Mouse (Mus musculus) 3T3-L1 (cell line): ENCODE results near the gene Sar1b.
A peak's percentile ranks its signal among the peaks of the same experiment; 100 is the strongest.

Experiments
- DNase-seq: peaks from one replicate; pipeline ENCODE4 v3.0.0-alpha.2; 2015; ENCODE audit warnings: low read depth, low spot score

Sar1b gene

DNA sequence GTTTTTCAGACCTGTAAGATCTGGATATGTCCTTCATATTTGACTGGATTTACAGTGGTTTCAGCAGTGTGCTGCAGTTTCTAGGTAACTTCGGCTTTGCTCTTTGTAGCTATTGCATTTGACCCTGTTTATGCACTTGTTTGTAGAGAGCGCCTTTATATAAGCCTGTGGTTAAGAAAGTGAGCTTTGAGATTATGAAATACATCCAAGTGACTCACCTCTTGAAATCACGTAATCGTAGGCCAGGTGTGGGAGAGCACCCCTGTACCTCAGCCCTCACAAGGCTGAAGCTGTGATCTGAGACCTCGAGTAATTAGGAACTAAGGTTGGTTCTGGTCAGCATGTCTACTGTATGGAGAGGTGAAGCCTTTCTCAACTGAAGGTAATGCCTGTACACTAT is 14.0 kb downstream of the Sar1b start:
- no peak for DNase-seq

DNA sequence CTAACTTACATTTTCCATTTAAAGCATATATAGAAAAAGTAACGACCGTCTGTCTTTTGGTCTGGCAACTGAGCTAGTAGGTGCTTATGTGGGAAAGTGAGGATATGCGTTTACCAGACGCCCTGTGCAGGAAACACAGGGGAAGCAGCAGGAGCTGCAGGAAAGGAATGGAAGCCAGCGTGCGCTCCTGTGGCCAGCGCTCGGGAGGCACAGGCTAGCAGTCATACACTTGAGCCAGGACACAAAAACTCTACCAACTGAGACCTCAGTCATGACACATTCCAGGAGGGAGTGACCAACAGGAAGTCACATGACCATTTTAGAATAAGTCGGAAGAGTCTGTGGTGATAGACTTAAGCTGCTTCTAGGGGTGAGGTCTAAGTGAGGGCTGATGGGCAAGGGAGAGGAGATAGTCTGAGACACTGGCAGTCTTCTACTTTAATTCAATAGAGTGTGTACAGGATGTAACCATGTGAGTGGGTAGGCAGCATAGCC is 17.3 kb downstream of the Sar1b start:
- no peak for DNase-seq

DNA sequence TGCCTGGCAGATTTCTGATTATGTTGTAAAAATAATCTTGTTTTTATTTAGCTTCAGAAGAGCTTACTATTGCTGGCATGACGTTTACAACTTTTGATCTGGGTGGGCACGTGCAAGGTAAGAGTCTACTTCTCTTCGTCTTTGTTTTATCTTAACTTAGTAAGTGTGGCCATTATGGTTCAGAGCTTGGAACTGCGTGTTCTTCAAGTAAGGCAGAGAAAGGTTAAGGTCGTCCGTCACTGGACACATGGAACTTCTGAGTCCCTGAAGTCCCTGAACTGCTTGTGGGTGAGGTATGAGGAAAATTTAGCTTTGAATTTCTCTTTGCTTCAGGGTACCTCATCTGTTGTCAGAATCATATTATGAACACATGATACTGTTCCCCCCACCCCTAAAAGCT is 19.2 kb downstream of the Sar1b start:
- no peak for DNase-seq

DNA sequence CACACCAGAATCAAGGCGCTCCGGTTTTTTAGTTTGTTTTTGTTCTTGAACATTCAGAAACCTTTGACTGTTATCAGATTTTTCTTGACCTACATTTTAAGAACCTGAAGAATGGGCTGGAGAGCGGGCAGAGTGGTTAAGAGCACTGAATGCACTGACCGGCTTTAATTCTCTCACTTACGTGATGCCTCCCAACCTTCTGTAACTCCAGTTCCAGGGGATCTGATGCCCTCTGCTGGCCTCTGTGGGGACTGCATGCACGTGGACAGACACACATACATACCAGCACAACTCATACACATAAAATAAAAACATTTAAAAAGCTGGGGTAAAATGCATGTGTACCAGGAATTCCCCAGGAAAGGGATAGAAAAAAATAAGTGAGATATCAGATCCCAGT is 22.4 kb downstream of the Sar1b start:
- DNase-seq, result peak; percentile 74

- peak; percentile 55 for DNase-seq
Observed at GRCm38 (mm10) chr11:51789735-51790134, 26.2 kb downstream of the Sar1b start.

DNA sequence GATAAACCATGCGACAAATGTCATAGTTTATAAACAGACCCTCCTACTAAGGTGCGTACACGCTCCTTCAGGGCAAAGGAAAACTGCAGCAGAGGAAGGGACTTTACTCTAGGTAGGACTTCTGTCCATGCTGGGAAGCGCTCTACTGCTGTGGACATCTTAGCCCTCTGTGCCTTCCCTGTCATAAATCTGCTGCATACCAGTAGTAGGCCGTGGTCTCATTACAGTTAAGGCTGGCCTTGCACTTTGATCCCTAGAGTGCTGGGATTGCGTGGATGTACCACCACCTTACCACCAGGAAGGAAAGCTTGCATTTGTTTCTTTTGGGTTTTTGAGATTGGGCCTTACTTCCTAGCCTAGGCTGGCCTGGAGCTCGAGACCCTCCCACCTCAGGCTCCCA is 27.2 kb downstream of the Sar1b start:
- DNase-seq, result no peak

DNA sequence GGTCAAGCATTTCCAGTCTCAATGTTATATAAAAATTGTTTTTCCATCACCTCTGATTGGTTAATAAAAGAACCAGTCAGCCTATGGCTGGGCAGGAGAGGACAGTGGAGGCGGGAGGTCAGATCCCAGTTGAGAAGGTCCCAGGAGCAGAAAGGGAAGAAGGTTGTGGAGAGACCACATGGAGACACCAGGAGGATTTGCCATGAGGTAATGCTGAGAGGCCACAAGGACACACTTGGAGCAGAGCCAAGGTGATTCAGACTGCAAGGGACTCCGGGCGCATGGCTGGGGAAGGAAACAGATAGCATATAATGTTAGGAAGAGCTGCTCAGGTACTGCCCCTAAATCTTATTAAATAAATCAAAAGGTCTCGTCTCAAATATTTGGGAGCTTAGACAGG is 32.8 kb downstream of the Sar1b start:
- DNase-seq, result no peak

DNA sequence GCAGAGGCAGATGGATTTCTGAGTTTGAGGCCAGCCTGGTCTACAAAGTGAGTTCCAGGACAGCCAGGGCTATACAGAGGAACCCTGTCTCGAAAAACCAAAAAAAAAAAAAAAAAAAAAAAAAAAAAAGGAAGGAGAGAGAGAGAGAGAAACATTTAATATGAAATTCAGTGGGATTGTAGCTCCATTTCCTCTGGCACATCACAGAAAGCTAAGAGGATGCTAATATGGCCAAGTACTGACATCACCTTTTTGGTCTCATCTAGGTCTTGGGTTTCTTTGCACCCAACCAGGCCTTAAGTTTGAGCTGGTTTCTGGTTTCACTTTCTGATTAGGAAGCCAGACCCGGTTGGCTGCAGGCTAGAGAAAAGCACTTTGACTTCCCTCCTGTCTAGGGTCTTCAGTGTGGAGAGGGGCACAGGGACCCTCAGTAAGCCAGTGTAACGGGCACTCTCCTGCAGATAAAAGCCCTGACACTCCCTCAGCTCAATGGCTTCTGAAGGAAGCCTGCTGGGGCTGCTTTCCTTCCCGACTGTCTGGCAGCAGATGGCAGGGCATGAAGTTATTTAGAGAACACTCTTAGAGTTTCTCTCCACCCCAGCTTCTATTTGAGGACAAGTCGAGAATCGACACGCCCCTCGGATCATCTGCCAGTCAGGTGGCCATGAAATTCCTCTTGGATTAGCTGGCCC is 37.3 kb downstream of the Sar1b start:
- DNase-seq, result peak; percentile 46

DNA sequence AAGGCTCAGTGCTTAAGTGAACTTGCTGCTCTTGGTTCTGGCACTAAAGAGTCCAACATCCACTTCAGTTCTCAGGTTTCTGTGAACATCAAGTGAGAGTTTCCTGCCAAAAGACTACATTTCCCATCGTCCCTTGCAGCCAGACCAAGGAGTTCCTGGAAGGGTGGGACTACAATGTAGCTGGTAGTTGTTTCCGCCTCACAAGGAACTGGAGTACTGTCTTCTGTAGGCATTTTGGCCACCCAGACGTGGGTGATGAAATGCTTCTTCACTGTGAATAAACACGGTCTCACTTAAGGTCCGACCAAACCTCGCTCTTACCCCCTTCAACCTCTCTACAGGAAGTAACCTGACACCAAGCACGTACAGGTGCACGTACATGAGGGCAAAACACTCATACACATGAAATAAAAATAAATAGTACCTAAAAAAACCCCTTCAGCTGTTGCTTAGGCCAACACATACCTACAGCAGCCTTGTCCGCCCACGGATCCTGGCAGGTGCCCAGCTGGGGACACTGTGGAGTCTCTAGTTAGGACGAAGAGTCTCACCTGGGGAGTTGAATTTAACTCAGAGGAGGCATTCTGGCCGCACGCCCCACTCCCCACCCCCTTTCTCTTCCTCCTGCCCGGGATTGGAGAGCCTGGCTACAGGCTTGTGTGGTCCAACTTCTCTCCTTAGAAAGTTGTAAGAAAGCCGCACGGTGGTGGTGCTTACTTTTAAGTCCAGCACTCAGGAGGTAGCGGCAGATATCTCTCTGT is 41.9 kb downstream of the Sar1b start:
- peak; percentile 74 for DNase-seq

DNA sequence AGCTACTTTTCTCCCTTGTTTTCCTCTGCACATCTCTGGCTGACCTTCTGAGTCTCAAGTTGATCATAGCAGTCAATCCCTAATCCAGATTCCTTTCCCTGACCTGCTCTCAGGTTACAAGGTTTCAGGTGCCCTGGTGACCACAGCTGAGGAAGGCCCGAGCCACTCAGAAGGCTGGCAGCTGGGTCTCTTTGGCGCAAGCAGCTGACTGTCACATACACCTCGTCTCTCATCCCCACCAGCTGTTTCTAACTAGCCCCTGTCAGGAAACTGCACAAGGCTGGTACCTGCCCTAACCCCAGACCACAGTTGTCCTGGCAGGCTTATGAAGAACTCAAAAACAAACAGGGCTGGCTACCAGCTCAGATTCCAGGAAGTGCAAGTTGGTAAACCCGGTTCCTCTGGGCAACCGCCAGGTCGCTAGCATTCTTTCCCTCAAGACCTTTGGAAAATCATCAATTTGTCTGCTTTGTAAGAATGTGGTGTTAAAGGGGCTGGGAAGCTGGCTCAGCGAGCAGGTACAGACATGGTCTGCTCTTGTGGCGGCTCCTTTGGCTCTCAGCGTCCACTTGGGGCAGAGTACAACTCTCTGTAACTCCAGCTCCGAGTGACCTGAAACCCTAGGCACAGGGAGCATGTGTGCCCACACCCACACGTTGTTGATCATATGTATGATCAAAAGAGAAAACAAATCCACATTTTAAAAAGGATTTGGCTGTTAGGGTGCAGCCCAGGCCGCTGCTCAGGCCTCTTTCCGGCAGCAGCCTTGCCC is 43.8 kb downstream of the Sar1b start:
- DNase-seq, result peak; percentile 20

DNA sequence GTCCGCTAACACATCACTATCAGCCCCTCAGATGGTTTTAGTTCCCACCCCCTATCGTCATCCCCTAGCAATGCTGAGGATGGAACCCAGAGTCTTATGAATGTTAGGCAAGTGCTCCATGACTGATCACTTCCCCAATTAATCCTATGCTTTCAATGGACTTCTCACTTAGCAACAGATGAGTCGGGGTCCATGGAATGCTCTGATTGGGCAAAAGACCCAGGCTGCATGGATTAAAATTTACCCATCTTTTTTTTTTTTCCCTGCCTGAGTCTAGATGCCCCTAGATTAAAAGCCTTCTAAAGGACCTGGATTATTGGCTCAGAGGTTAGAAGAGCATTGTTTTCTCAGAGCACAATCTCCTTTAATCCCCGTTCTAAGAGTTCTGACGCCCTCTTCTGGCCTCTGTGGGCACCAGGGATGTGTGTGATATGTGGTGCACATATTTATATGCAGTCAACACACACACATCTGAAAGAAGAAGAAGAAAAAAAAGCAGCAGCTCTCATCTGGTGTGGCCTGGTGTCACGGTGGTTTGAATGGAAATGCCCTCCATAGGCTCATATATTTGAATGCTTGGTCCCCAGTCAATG is 46.2 kb downstream of the Sar1b start:
- DNase-seq, result peak; percentile 57

- peak; percentile 23 for DNase-seq
Observed at GRCm38 (mm10) chr11:51811230-51811629, 47.7 kb downstream of the Sar1b start.

GRCm38 (mm10) chr11:51812022-51812546 is 48.6 kb downstream of the Sar1b start:
- DNase-seq, result peak; percentile 32

DNA sequence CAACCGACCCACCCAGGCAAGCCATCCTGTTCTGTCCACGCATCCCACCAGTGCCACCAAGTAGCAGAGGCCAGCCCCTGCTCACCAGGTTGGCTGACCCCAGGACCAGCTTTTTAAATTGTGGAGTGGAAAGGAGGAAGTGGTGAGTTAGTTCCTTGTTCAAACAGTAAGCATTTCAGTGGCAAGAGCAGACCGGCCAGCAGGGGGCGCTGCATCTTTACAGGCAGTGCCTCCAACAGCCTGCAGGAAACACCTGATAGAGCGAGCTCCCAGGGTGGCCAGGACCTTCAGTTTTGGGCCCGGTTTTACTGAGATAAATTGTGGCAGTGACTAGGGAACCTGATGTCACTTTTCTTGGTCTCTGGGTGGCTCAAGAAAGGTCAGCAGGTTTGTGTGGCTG is 54.3 kb downstream of the Sar1b start:
- peak; percentile 91 for DNase-seq

DNA sequence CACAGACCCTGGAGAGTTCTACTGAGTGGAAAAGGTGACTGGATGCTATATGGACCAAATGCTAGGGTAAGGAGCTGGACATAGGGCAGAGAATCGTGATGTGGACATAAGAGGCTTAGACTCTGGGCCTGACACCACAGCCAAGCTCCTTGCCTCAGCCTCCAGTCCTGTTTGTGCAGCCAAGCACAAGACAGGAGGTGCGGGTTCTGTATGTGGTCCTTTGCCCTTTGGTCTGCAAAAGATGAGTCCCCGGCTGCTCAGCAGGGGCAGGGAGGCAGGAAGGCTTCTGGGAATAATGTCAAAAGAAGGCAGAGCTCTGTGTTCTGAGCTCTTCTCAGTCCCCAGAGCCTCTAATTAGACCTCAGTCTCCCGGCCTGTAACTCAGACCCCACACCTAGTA is 55.4 kb downstream of the Sar1b start:
- DNase-seq, result no peak

DNA sequence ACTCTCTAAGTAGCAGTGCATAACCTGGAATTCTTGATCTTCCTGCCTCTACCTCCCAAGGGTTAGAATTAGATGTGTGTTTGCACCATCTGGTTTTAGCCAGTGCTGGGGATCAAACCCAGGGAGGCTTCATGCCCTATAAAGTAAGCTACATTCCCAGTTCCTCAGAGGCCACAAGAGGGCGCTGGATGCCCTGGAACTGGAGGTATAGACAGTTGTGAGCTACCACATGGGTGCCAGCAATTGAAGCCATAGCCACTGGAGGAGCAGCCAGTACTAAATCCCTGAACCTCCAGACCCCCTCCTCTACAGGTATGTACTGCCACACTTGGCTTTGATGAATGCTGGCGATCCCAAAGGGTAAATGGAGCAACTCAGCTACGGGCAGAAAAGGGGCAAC is 56.5 kb downstream of the Sar1b start:
- DNase-seq, result peak; percentile 69

DNA sequence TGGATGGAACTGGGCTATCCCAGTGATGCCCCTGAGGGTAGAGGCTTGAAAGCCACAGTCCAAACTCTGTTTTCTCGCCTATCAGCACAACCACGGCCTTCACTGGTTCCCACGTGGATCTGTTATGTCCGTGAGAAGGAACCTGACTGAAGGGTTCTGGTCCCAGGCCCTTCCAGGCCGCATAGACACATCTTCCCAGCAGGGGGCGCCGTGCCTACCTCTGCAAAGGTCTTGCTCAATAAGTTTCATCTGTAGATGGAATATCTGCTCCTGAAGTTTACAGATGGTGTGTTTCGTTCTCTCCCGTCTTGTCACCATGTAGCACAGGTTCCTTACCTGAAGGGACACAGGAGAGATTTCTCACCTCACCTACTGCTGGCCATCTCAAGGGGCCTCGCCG is 57.4 kb downstream of the Sar1b start:
- peak; percentile 83 for DNase-seq

DNA sequence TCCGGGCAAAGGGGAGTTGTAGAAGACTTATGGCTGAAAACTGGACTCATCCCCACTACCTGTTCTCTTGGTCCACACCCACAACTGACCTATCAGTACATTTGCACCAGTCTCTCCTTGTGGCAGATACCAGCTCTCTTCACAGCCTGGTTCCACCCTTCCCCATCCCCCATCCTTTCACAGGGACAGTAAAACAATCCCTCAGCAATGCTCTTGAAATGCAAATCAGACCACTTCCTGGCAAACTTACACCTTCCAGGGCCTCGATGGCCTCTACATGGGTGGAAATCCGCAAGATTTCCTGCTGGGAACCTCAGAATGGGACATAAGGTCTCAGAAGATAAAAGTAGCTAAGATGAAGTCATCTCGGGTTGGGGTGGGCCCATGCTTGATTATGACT is 59.2 kb downstream of the Sar1b start:
- DNase-seq, result no peak

DNA sequence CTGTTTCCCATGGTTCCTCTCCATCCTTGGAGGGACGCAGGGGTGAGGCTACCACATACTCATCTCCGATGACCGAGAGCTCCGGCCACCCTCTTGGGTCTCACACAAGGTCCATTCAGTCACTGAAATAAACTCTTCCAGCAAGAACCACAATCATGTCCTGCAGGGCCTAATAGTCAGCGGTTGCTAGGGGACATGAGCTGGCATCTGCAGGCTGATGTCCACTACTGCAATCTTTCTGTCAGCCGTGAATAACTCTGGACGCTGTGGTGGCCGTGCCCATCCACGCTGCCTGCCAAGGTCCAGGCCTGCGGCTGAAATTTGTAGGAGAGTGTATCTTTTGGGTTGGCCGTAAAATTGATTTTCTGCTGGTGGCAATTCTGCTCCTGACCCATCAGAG is 59.8 kb downstream of the Sar1b start:
- no peak for DNase-seq

DNA sequence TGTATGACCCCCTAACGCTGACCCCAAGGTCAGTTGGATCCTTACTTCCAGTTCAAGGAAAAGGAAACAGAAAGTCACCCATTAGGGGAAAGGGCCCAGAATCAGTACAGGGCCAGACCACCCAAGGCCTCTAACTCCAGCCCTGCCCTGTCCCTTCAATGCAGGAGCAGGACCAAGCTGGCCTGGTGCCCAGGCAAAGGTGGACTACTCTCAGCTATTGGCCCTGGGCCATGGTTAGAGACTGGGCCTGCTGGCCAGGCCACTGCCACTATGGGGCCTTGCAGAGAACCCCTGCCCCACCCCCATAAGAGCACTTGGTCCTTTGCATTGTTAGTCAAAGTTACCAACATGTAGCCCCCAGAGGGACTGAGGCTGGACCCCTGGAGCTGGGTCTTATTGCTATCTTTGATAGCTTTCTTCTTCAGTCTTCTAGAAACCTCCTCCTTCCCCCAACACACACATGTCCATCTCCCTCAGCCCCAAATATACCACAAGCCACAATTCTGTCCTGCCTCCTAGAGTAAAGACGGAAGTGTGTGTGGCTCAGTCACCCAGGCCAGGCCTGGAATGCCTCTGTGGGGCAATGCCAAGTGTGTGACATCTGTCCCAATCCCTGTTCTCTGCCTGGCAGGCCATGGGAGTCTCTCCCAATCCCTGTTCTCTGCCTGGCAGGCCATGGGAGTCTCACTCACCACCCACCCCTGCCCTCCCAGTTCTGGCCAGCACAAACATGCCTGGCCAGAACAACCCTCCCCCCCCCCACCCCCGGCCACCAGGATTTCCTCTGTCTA is 60.7 kb downstream of the Sar1b start:
- DNase-seq, result no peak

DNA sequence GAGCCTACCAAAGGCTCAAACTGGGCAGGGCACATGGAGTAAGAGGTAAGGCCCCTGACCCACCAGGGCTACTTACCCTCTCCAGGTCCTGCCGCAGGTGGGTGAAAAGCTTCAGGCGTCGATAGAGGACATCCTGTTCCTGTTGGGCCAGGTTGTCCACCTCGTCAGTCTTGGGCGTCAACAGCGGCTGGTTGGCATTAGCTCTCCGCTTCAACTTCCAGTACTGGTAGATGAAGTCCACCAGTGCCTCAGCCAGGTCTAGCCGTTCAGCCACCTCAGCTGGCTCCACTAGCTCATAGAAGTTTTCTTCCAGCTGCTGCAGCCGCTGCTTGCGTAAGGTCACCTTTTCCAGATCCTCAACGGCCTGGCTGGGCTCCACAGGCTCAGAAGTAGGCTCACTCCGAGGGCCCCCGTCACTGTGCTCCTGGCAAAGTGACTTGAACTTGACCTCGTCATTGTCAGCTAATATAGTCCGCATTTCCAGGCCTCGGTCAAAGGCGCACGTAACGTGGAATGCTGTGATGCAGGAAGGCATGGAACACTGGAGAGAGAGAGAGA is 61.5 kb downstream of the Sar1b start:
- DNase-seq, result no peak
